Mouse (Mus musculus): ENCODE results near the gene Tex30. TPM values are rescaled to one million over a fixed set of nuclear protein-coding genes. Genes with fewer than 3 reads are reported as not detected.

Tex30 gene
- polyA plus RNA-seq, 1 experiment, result 25.1 TPM

GRCm38 (mm10) chr1:44125590-44125989 lies 23.3 kb upstream of the Tex30 start:
- no peak for TF ChIP-seq POLR2A (IDR thresholded peaks at IDR 0.05; ENCODE audit: control insufficient read depth, extremely low read depth, insufficient read depth, low read length, poor library complexity)
- H3K4me3 ChIP-seq (ENCODE audit: control insufficient read depth, insufficient read depth, low read length), result no peak overlapping the region
- H3K36me3 ChIP-seq (ENCODE audit: control insufficient read depth, insufficient read depth, low read length), result no peaks in the 10 kb centered on the region; the same call in 1 of the 2 replicates

GRCm38 (mm10) chr1:44122256-44122655 lies 20.0 kb upstream of the Tex30 start:
- TF ChIP-seq CTCF (IDR thresholded peaks at IDR 0.05; ENCODE audit: borderline replicate concordance, control insufficient read depth, extremely low read depth, insufficient read depth, low read length, poor library complexity), result no peak
- TF ChIP-seq POLR2A (IDR thresholded peaks at IDR 0.05; ENCODE audit: control insufficient read depth, extremely low read depth, insufficient read depth, low read length, poor library complexity), result no peak
- peak; percentile 19 for DNase-seq
- WGBS, result 2% methylated on average over 3 of the region's 3 CpGs

More at GRCm38 (mm10) chr1:44125590-44125989, 23.3 kb upstream of the Tex30 start:
- no peak for DNase-seq
- 83% methylated on average over 4 of the region's 4 CpGs for WGBS
- Histone ChIP-seq H3K4me1 (replicated peaks; ENCODE audit: control insufficient read depth, insufficient read depth, low read length) (peaks cover 5% of the 10 kb centered on the region), H3K27me3 (ENCODE audit: control insufficient read depth, insufficient read depth, low read length) (no peaks in the 10 kb centered on the region), H3K27ac (ENCODE audit: control insufficient read depth, insufficient read depth, low read length) (no peak overlapping the region)

DNA sequence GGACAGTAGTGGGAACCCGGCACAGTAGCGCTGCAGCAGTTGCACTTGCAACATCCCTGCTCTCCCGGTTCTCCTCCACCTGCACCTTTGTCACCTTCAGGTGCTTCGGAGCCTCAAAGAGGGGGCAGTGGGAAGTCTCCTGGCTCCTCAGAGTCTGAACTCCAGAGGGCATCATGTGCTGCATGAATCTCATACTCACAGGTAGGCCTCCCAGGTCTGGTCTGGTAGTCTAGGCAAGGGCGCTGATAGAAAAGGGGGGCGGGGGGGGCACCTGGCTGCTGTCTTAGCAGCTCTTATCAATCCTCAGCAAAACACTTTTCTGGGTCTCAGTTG lies 17.8 kb upstream of the Tex30 start:
- Histone ChIP-seq H3K4me1 (replicated peaks; ENCODE audit: control insufficient read depth, insufficient read depth, low read length) (peaks cover 13% of the 10 kb centered on the region), H3K27ac (ENCODE audit: control insufficient read depth, insufficient read depth, low read length) (no peak overlapping the region), H3K36me3 (ENCODE audit: control insufficient read depth, insufficient read depth, low read length) (no peaks in the 10 kb centered on the region), H3K4me3 (ENCODE audit: control insufficient read depth, insufficient read depth, low read length) (peak overlapping the region; percentile 95), H3K27me3 (ENCODE audit: control insufficient read depth, insufficient read depth, low read length) (no peaks in the 10 kb centered on the region)
- no peak for DNase-seq
- no peak for TF ChIP-seq CTCF (IDR thresholded peaks at IDR 0.05; ENCODE audit: borderline replicate concordance, control insufficient read depth, extremely low read depth, insufficient read depth, low read length, poor library complexity)
- no peak for TF ChIP-seq POLR2A (IDR thresholded peaks at IDR 0.05; ENCODE audit: control insufficient read depth, extremely low read depth, insufficient read depth, low read length, poor library complexity)
- WGBS, result 36% methylated on average over 6 of the region's 6 CpGs

More at GRCm38 (mm10) chr1:44122256-44122655, 20.0 kb upstream of the Tex30 start:
- peak overlapping the region; percentile 48 for H3K27ac ChIP-seq (ENCODE audit: control insufficient read depth, insufficient read depth, low read length)
- H3K4me1 ChIP-seq (replicated peaks; ENCODE audit: control insufficient read depth, insufficient read depth, low read length), result peaks cover 13% of the 10 kb centered on the region
- no peaks in the 10 kb centered on the region for H3K36me3 ChIP-seq (ENCODE audit: control insufficient read depth, insufficient read depth, low read length)
- H3K27me3 ChIP-seq (ENCODE audit: control insufficient read depth, insufficient read depth, low read length), result no peaks in the 10 kb centered on the region
- H3K4me3 ChIP-seq (ENCODE audit: control insufficient read depth, insufficient read depth, low read length), result no peak overlapping the region

DNA sequence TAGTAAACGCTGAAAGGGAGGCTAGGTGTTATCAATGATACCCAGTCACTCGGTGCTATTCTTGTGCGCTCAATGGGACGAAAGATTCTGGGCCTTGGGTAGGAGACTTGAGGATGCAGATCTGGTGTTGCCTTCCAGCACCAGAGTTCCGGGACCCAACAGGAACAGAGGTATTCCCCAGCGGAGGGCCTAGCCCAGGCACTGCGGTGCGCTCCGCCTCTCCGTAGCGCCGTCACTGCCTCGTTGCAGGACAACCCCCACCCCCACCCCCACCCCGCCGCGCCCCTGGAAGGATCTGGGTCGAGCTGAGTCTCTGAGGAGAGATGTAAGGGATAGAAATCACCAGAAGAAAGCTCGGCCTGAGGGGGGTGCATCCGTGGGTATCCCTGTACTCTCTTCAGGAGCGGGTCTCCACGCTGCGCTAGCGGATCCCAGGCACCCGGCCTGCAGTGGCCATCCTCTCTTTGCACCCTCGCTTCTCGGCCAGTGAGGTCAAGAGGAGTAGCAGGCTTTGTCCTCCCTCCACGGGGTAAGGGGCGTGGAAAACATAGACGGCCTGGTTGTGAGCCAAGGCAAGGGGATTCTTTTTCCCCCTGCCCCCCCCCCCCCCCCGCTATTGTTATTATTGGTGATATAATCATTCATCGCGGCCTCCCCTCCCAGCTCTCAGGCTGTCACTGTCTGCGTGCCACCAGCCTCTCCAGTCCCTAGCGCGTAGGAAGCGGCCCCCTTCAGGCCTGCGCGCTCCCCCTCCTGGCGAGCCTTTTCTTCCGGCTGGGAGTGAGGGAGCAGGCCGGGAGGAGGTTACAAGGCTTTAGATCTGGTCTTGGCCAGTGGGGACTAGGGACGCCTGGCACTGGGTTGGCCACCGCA lies 17.2 kb upstream of the Tex30 start:
- peak overlapping the region; percentile 56 for H3K27ac ChIP-seq (ENCODE audit: control insufficient read depth, insufficient read depth, low read length)
- no peaks in the 10 kb centered on the region for H3K36me3 ChIP-seq (ENCODE audit: control insufficient read depth, insufficient read depth, low read length)
- TF ChIP-seq POLR2A (IDR thresholded peaks at IDR 0.05; ENCODE audit: control insufficient read depth, extremely low read depth, insufficient read depth, low read length, poor library complexity), result 0 out of 2 replicates have a peak, but pooled peaks have one; percentile 26
- TF ChIP-seq CTCF (IDR thresholded peaks at IDR 0.05; ENCODE audit: borderline replicate concordance, control insufficient read depth, extremely low read depth, insufficient read depth, low read length, poor library complexity), result peak; percentile 57; the same call in 1 of the 2 replicates
- WGBS, result under 1% methylated on average over 43 of the region's 43 CpGs
- H3K4me1 ChIP-seq (replicated peaks; ENCODE audit: control insufficient read depth, insufficient read depth, low read length), result peaks cover 13% of the 10 kb centered on the region
- H3K27me3 ChIP-seq (ENCODE audit: control insufficient read depth, insufficient read depth, low read length), result no peaks in the 10 kb centered on the region
- peak overlapping the region; percentile 95 for H3K4me3 ChIP-seq (ENCODE audit: control insufficient read depth, insufficient read depth, low read length)
- DNase-seq, result peak; percentile 80

DNA sequence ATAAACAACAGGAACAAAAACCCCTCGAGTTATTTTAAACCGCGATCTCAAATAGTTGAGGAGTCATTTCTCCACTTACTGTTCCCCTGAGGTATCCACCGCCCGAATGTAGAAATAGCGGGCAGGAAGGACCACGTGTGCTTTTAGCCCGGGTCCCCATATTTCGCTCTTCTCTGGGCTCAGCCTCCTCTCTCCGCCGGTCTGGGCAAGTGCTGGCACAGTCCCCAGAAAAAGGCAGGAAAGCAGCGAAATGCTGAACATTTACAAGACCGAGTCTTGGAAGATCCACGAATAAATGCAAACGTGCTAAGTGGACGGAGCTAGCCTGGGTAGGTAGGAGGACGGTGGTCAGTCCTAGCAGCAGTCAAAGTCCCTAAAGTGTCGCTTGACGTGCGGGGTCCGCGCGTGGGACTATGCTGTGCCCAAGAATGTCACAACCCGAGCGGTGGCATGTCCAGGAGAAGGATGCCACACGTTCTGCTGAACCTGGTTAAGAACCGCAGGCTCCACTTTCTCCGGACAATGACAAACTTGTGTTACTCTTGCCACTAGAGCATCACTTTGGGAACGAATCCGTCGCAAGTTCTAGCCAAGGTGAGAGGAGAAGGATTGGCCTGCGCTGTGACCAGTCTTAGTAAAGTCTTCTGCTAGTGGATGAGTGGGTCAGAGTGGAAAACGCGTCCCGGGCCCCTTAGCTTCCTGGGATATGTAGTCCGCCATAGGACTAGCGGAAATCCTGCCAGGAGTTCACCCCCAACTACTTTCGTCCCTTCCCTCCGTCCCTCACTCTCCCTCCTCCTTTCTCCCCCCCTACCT lies 16.2 kb upstream of the Tex30 start, which contains the start of the genes Kdelc1 and Bivm:
Kdelc1 (minus strand) TSS at position 570 of the 816 bp plus-strand sequence.
Bivm (plus strand) TSS at position 719 of the 816 bp plus-strand sequence.
- peaks cover 13% of the 10 kb centered on the region for H3K4me1 ChIP-seq (replicated peaks; ENCODE audit: control insufficient read depth, insufficient read depth, low read length)
- TF ChIP-seq CTCF (IDR thresholded peaks at IDR 0.05; ENCODE audit: borderline replicate concordance, control insufficient read depth, extremely low read depth, insufficient read depth, low read length, poor library complexity) (no peak), POLR2A (IDR thresholded peaks at IDR 0.05; ENCODE audit: control insufficient read depth, extremely low read depth, insufficient read depth, low read length, poor library complexity) (no peak)
- peak; percentile 45 for DNase-seq
- no peaks in the 10 kb centered on the region for H3K27me3 ChIP-seq (ENCODE audit: control insufficient read depth, insufficient read depth, low read length)
- peak within 1 kb of the TSS; percentile 56 for H3K27ac ChIP-seq (ENCODE audit: control insufficient read depth, insufficient read depth, low read length)
- peak within 1 kb of the TSS; percentile 95 for H3K4me3 ChIP-seq (ENCODE audit: control insufficient read depth, insufficient read depth, low read length)
- under 1% methylated on average over 39 of the region's 39 CpGs for WGBS
- H3K36me3 ChIP-seq (ENCODE audit: control insufficient read depth, insufficient read depth, low read length), result no peaks in the 10 kb centered on the region

- Histone ChIP-seq H3K27ac (ENCODE audit: control insufficient read depth, insufficient read depth, low read length) (no peak overlapping the region), H3K4me3 (ENCODE audit: control insufficient read depth, insufficient read depth, low read length) (no peak overlapping the region), H3K27me3 (ENCODE audit: control insufficient read depth, insufficient read depth, low read length) (no peaks in the 10 kb centered on the region), H3K36me3 (ENCODE audit: control insufficient read depth, insufficient read depth, low read length) (no peaks in the 10 kb centered on the region; the same call in 1 of the 2 replicates), H3K4me1 (replicated peaks; ENCODE audit: control insufficient read depth, insufficient read depth, low read length) (peaks cover 11% of the 10 kb centered on the region)
- no peak for DNase-seq
- no peak for TF ChIP-seq POLR2A (IDR thresholded peaks at IDR 0.05; ENCODE audit: control insufficient read depth, extremely low read depth, insufficient read depth, low read length, poor library complexity)
- no peak for TF ChIP-seq CTCF (IDR thresholded peaks at IDR 0.05; ENCODE audit: borderline replicate concordance, control insufficient read depth, extremely low read depth, insufficient read depth, low read length, poor library complexity)
Measured at GRCm38 (mm10) chr1:44117571-44117970, 15.3 kb upstream of the Tex30 start.
